Mouse (Mus musculus): ENCODE measurements around the gene Atp6v1b1. TPM values are rescaled to one million over a fixed set of nuclear protein-coding genes. Genes with fewer than 3 reads are reported as not detected.

The Atp6v1b1 gene
- polyA plus RNA-seq, 1 experiment from 2014 or later, result not detected

GRCm38 (mm10) chr6:83731128-83731527 lies 11.7 kb upstream of the Atp6v1b1 start:
- no peak overlapping the region for H3K27ac ChIP-seq (ENCODE audit: low read depth)
- H3K4me2 ChIP-seq (ENCODE audit: low read length), result no peak overlapping the region
- H3K27me3 ChIP-seq (replicated peaks; ENCODE audit: control insufficient read depth, insufficient read depth, low read length), result 0 out of 2 replicates have a peak, but pooled peaks cover 3% of the 10 kb centered on the region
- WGBS, result 26% methylated on average over 5 of the region's 5 CpGs
- H3K4me1 ChIP-seq (replicated peaks; ENCODE audit: control insufficient read depth, insufficient read depth, low read length), result no peaks in the 10 kb centered on the region
- DNase-seq (ENCODE audit: low spot score), result peak; percentile 90
- no peak for ATAC-seq (replicated peaks; ENCODE audit: low FRiP score, low TSS enrichment, low read depth)
- no peak overlapping the region for H3K4me3 ChIP-seq (ENCODE audit: low read depth, low read length)
- peaks cover 6% of the 10 kb centered on the region; the same call in 1 of the 2 replicates for H3K9me3 ChIP-seq (ENCODE audit: control insufficient read depth, low read length)
- H3K9ac ChIP-seq (ENCODE audit: low read length), result no peak overlapping the region
- no peaks in the 10 kb centered on the region for H3K36me3 ChIP-seq (ENCODE audit: control insufficient read depth, insufficient read depth, low read length)

GRCm38 (mm10) chr6:83737311-83737710 lies 5.5 kb upstream of the Atp6v1b1 start:
- Histone ChIP-seq H3K27ac (ENCODE audit: low read depth) (no peak overlapping the region), H3K9me3 (ENCODE audit: control insufficient read depth, low read length) (peaks cover 6% of the 10 kb centered on the region; the same call in 1 of the 2 replicates), H3K9ac (ENCODE audit: low read length) (no peak overlapping the region), H3K4me1 (replicated peaks; ENCODE audit: control insufficient read depth, insufficient read depth, low read length) (no peaks in the 10 kb centered on the region), H3K4me3 (ENCODE audit: low read depth, low read length) (no peak overlapping the region), H3K36me3 (ENCODE audit: control insufficient read depth, insufficient read depth, low read length) (no peaks in the 10 kb centered on the region), H3K4me2 (ENCODE audit: low read length) (no peak overlapping the region), H3K27me3 (replicated peaks; ENCODE audit: control insufficient read depth, insufficient read depth, low read length) (no peaks in the 10 kb centered on the region)
- no peak for DNase-seq (ENCODE audit: low spot score)
- no peak for ATAC-seq (replicated peaks; ENCODE audit: low FRiP score, low TSS enrichment, low read depth)
- WGBS, result 22% methylated on average over 11 of the region's 13 CpGs

- Histone ChIP-seq H3K36me3 (ENCODE audit: control insufficient read depth, insufficient read depth, low read length) (no peaks in the 10 kb centered on the region), H3K4me2 (ENCODE audit: low read length) (no peak overlapping the region), H3K27me3 (replicated peaks; ENCODE audit: control insufficient read depth, insufficient read depth, low read length) (no peaks in the 10 kb centered on the region), H3K4me1 (replicated peaks; ENCODE audit: control insufficient read depth, insufficient read depth, low read length) (no peaks in the 10 kb centered on the region), H3K27ac (ENCODE audit: low read depth) (no peak overlapping the region), H3K9ac (ENCODE audit: low read length) (no peak overlapping the region), H3K4me3 (ENCODE audit: low read depth, low read length) (no peak overlapping the region), H3K9me3 (ENCODE audit: control insufficient read depth, low read length) (peaks cover 6% of the 10 kb centered on the region; the same call in 1 of the 2 replicates)
- DNase-seq (ENCODE audit: low spot score) (no peak), ATAC-seq (replicated peaks; ENCODE audit: low FRiP score, low TSS enrichment, low read depth) (no peak)
- 61% methylated on average over 6 of the region's 6 CpGs for WGBS
Observed at GRCm38 (mm10) chr6:83738596-83738995, 4.2 kb upstream of the Atp6v1b1 start.

- ATAC-seq (replicated peaks; ENCODE audit: low FRiP score, low TSS enrichment, low read depth) (no peak), DNase-seq (ENCODE audit: low spot score) (no peak)
- Histone ChIP-seq H3K27ac (ENCODE audit: low read depth) (no peak overlapping the region), H3K4me1 (replicated peaks; ENCODE audit: control insufficient read depth, insufficient read depth, low read length) (no peaks in the 10 kb centered on the region), H3K4me2 (ENCODE audit: low read length) (no peak overlapping the region), H3K36me3 (ENCODE audit: control insufficient read depth, insufficient read depth, low read length) (no peaks in the 10 kb centered on the region), H3K9me3 (ENCODE audit: control insufficient read depth, low read length) (no peaks in the 10 kb centered on the region), H3K9ac (ENCODE audit: low read length) (no peak overlapping the region), H3K27me3 (replicated peaks; ENCODE audit: control insufficient read depth, insufficient read depth, low read length) (no peaks in the 10 kb centered on the region), H3K4me3 (ENCODE audit: low read depth, low read length) (no peak overlapping the region)
- 60% methylated on average over 5 of the region's 5 CpGs for WGBS
Observed at GRCm38 (mm10) chr6:83743212-83743611, 422 bp downstream of the Atp6v1b1 start.

GRCm38 (mm10) chr6:83744126-83744525 lies 1.3 kb downstream of the Atp6v1b1 start:
- Histone ChIP-seq H3K9ac (ENCODE audit: low read length) (no peak overlapping the region), H3K27me3 (replicated peaks; ENCODE audit: control insufficient read depth, insufficient read depth, low read length) (no peaks in the 10 kb centered on the region), H3K27ac (ENCODE audit: low read depth) (no peak overlapping the region), H3K4me2 (ENCODE audit: low read length) (no peak overlapping the region), H3K36me3 (ENCODE audit: control insufficient read depth, insufficient read depth, low read length) (no peaks in the 10 kb centered on the region), H3K4me1 (replicated peaks; ENCODE audit: control insufficient read depth, insufficient read depth, low read length) (no peaks in the 10 kb centered on the region), H3K9me3 (ENCODE audit: control insufficient read depth, low read length) (no peaks in the 10 kb centered on the region), H3K4me3 (ENCODE audit: low read depth, low read length) (no peak overlapping the region)
- WGBS, result 59% methylated on average over 5 of the region's 5 CpGs
- DNase-seq (ENCODE audit: low spot score) (no peak), ATAC-seq (replicated peaks; ENCODE audit: low FRiP score, low TSS enrichment, low read depth) (0 out of 2 replicates have a peak, but pooled peaks have one; percentile 28)

- H3K9me3 ChIP-seq (ENCODE audit: control insufficient read depth, low read length), result no peaks in the 10 kb centered on the region
- no peak overlapping the region for H3K4me3 ChIP-seq (ENCODE audit: low read depth, low read length)
- H3K36me3 ChIP-seq (ENCODE audit: control insufficient read depth, insufficient read depth, low read length), result no peaks in the 10 kb centered on the region
- H3K27ac ChIP-seq (ENCODE audit: low read depth), result no peak overlapping the region
- no peak for DNase-seq (ENCODE audit: low spot score)
- no peaks in the 10 kb centered on the region for H3K27me3 ChIP-seq (replicated peaks; ENCODE audit: control insufficient read depth, insufficient read depth, low read length)
- H3K4me2 ChIP-seq (ENCODE audit: low read length), result no peak overlapping the region
- H3K9ac ChIP-seq (ENCODE audit: low read length), result no peak overlapping the region
- WGBS, result 51% methylated on average over 5 of the region's 5 CpGs
- ATAC-seq (replicated peaks; ENCODE audit: low FRiP score, low TSS enrichment, low read depth), result no peak
- no peaks in the 10 kb centered on the region for H3K4me1 ChIP-seq (replicated peaks; ENCODE audit: control insufficient read depth, insufficient read depth, low read length)
Observed at GRCm38 (mm10) chr6:83744557-83744956, 1.8 kb downstream of the Atp6v1b1 start.

- Histone ChIP-seq H3K4me3 (ENCODE audit: low read depth, low read length) (no peak overlapping the region), H3K9ac (ENCODE audit: low read length) (no peak overlapping the region), H3K4me2 (ENCODE audit: low read length) (no peak overlapping the region), H3K36me3 (ENCODE audit: control insufficient read depth, insufficient read depth, low read length) (no peaks in the 10 kb centered on the region), H3K4me1 (replicated peaks; ENCODE audit: control insufficient read depth, insufficient read depth, low read length) (no peaks in the 10 kb centered on the region), H3K27me3 (replicated peaks; ENCODE audit: control insufficient read depth, insufficient read depth, low read length) (no peaks in the 10 kb centered on the region), H3K9me3 (ENCODE audit: control insufficient read depth, low read length) (no peaks in the 10 kb centered on the region), H3K27ac (ENCODE audit: low read depth) (no peak overlapping the region)
- no peak for ATAC-seq (replicated peaks; ENCODE audit: low FRiP score, low TSS enrichment, low read depth)
- no peak for DNase-seq (ENCODE audit: low spot score)
- WGBS, result 50% methylated on average over 2 of the region's 2 CpGs
Observed at GRCm38 (mm10) chr6:83745466-83745865, 2.7 kb downstream of the Atp6v1b1 start.

GRCm38 (mm10) chr6:83749286-83749685 lies 6.5 kb downstream of the Atp6v1b1 start:
- WGBS, result 57% methylated on average over 3 of the region's 3 CpGs
- H3K27me3 ChIP-seq (replicated peaks; ENCODE audit: control insufficient read depth, insufficient read depth, low read length), result peaks cover 15% of the 10 kb centered on the region; the same call in 1 of the 2 replicates
- H3K4me3 ChIP-seq (ENCODE audit: low read depth, low read length), result no peak overlapping the region

GRCm38 (mm10) chr6:83750171-83750684 lies 7.4 kb downstream of the Atp6v1b1 start:
- Histone ChIP-seq H3K36me3 (ENCODE audit: control insufficient read depth, insufficient read depth, low read length) (no peaks in the 10 kb centered on the region), H3K4me3 (ENCODE audit: low read depth, low read length) (no peak overlapping the region), H3K9ac (ENCODE audit: low read length) (no peak overlapping the region), H3K27ac (ENCODE audit: low read depth) (no peak overlapping the region), H3K4me1 (replicated peaks; ENCODE audit: control insufficient read depth, insufficient read depth, low read length) (no peaks in the 10 kb centered on the region), H3K27me3 (replicated peaks; ENCODE audit: control insufficient read depth, insufficient read depth, low read length) (peaks cover 15% of the 10 kb centered on the region; the same call in 1 of the 2 replicates), H3K9me3 (ENCODE audit: control insufficient read depth, low read length) (no peaks in the 10 kb centered on the region), H3K4me2 (ENCODE audit: low read length) (peak overlapping the region; percentile 32; the same call in 1 of the 2 replicates)
- DNase-seq (ENCODE audit: low spot score) (peak; percentile 89), ATAC-seq (replicated peaks; ENCODE audit: low FRiP score, low TSS enrichment, low read depth) (no peak; the same call in 1 of the 2 replicates)
- WGBS, result 9% methylated on average over 11 of the region's 11 CpGs

More at GRCm38 (mm10) chr6:83749286-83749685, 6.5 kb downstream of the Atp6v1b1 start:
- Histone ChIP-seq H3K4me1 (replicated peaks; ENCODE audit: control insufficient read depth, insufficient read depth, low read length) (no peaks in the 10 kb centered on the region), H3K27ac (ENCODE audit: low read depth) (no peak overlapping the region), H3K36me3 (ENCODE audit: control insufficient read depth, insufficient read depth, low read length) (no peaks in the 10 kb centered on the region), H3K9me3 (ENCODE audit: control insufficient read depth, low read length) (no peaks in the 10 kb centered on the region), H3K9ac (ENCODE audit: low read length) (no peak overlapping the region), H3K4me2 (ENCODE audit: low read length) (no peak overlapping the region)
- DNase-seq (ENCODE audit: low spot score) (no peak), ATAC-seq (replicated peaks; ENCODE audit: low FRiP score, low TSS enrichment, low read depth) (no peak)
